Mouse (Mus musculus) cerebellum, adult 2 months (tissue): ENCODE measurements around the gene Hdac9.

Source experiments
- CTCF ChIP-seq: fragments of 200-500 bp; IDR thresholded peaks from 2 replicates; pipeline ENCODE4 v1.5.1; 2011; ENCODE audit warnings: low read depth, mild to moderate bottlenecking, control low read depth, low read length, moderate library complexity, borderline replicate concordance; ENCODE audit not compliant: insufficient read depth
- POLR2A ChIP-seq: fragments of 200-500 bp; IDR thresholded peaks from 2 replicates; pipeline ENCODE4 v1.6.1; 2011; ENCODE audit warnings: low read length, control low read depth, borderline replicate concordance; ENCODE audit not compliant: insufficient read depth

DNA sequence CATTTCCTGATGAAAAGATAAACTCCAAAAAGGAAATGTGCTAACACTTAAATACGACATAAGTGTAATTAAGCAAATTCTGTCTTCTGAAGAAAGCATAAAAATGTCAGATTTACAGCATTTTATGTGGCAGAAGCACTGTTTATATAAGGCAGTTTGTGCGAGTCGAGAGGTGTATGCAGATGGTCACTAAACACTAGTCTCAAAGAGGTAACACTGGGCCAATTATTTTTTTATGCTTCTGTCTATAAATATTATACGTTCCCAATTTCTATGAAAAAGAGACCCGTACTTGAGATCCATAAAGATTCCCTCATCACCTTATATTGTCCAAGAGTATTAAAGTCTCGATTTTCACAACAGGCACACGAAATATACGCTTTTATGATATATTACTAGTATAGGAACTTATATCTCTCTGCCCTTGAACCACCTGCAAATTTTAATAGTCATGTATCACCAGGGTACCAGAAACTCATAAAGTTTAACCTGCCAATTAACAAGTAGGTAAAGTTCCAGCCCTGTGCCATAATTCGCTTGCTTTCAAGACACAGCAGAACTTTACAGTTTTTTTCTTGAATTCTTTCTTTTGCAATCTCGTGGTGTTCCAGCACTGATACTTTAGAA is 322.6 kb downstream of the Hdac9 start:
- TF ChIP-seq CTCF (no peak), POLR2A (no peak)
